Mouse (Mus musculus): Measurements from ENCODE around the gene Snx1. TPM values are rescaled to one million over a fixed set of nuclear protein-coding genes. Genes with fewer than 3 reads are reported as not detected.

The Snx1 gene
- polyA plus RNA-seq, 1 experiment from 2014 or later, result 75.9 TPM

Other genes starting within 250 kb of the Snx1 start
- 18.1 and 18.3 TPM in 2 replicates for gene Pclaf, start 236.3 kb downstream of the Snx1 start, polyA plus RNA-seq (2014; fragmentation: Nextera tagmentation; extraction: Ambion mirVana)
- 35.5 and 36.7 TPM in 2 replicates for gene Trip4, start 217.8 kb downstream of the Snx1 start, polyA plus RNA-seq (2014; fragmentation: Nextera tagmentation; extraction: Ambion mirVana)
- 23.6 and 28.9 TPM in 2 replicates for gene Csnk1g1, start 217.7 kb downstream of the Snx1 start, polyA plus RNA-seq (2014; fragmentation: Nextera tagmentation; extraction: Ambion mirVana)
- 364 and 387 TPM in 2 replicates for gene Ppib, start 66.4 kb downstream of the Snx1 start, polyA plus RNA-seq (2014; fragmentation: Nextera tagmentation; extraction: Ambion mirVana)
- gene Snx22, start 56.9 kb downstream of the Snx1 start, polyA plus RNA-seq (2014; fragmentation: Nextera tagmentation; extraction: Ambion mirVana), result 9.0 TPM in 2 replicates
- 65.8 and 72.2 TPM in 2 replicates for gene Ciao2a, start within 50 bp of the Snx1 start, polyA plus RNA-seq (2014; fragmentation: Nextera tagmentation; extraction: Ambion mirVana)
- gene Dapk2, start 31.6 kb upstream of the Snx1 start, polyA plus RNA-seq (2014; fragmentation: Nextera tagmentation; extraction: Ambion mirVana), result 0.59 and 0.80 TPM in 2 replicates
- gene Herc1, start 223.9 kb upstream of the Snx1 start, polyA plus RNA-seq (2014; fragmentation: Nextera tagmentation; extraction: Ambion mirVana), result 53.2 and 54.7 TPM in 2 replicates